Mouse (Mus musculus) embryo, embryonic 11.5 days (tissue): ENCODE data around the gene Ube2o.

Source experiments
- DNase-seq: peaks from one replicate; pipeline ENCODE4 v3.0.0-alpha.2; 2012; ENCODE audit warnings: low read depth, low spot score

The Ube2o gene

DNA sequence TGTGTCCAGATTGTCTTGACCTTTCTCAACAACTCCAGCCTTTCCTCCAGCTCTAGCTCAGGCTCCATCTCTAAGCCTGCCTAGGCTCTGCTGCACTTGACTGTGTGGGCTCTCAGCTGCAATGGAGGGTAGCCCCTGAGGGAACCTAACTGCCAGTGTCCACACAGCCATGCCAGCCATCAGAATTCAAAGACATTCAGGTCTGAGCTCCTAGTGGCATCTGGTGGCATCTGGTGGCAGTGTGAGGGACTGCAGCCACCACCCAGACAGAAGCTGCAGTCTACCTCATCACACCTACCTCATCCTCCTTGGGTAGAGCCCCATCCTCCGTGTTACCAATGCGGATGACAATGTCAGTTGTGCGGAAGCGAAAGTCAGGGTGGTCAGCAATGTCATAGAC lies 38.1 kb downstream of the Ube2o start:
- DNase-seq = no peak

DNA sequence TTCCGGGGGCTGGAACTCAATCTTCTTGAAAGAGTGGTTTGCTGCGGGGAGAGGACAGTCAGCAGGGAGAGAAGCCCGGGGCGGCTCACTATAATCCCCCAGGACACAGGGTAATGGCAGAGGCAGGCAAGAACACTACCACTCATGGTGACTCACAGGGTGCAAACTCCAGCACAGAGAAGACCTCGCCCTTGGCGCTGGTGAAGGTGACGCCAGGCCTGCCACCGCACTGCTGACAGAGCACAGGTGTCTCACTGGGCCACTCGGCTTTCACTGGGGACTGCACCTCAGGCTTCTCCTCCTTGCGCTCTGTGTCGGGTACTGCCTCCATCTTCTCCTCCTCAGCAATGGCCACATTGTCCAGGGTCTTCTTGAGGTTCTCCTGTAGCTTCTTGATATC lies 40.1 kb downstream of the Ube2o start:
- no peak for DNase-seq

DNA sequence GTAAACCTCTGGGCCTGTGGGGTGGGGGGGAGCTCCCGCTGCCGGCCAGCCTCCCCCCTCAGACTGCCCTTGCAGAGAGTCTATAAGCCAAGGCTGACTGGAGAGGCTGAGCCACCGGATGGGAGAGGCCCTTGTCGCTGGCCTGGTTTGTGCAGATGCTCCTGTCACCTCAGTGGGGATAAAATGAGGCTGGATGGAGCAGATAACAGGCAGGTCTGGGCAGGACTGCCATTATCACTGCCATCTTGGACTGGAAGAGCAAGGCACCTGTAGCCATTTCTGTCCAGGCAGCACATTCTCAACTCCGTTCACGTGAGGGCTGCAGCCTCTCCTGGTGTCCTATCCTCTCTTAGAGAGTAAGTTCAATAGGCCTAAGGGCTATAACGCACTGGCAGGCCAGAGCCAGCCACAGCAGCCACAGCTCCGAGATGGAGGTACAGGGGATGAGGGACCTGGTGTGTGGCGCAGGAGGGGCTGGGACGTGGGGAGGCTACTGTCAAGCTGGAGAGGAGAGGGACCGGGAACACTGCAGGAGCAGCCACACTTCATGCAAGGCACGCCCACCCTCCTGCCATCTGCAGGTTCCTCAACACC lies 43.0 kb downstream of the Ube2o start:
- DNase-seq = no peak

DNA sequence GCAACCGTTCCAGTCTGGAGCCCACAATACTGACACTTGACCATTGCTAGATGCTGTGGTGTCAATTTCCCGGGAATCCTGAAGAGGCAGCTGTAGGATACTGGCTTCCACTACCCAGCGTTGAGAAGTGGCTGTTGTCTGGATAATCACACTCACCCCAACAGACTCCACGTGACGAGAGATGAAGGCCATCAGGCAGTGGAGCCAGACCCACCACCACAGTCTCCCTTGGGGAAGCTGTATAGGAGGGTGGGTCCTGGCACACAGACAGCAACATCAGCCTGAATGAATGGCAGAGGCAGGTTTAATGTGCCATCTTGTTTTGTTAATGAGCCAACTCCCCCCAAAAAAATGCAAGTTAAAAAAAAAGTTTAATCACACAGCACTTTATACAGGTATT lies 43.9 kb downstream of the Ube2o start:
- no peak for DNase-seq

DNA sequence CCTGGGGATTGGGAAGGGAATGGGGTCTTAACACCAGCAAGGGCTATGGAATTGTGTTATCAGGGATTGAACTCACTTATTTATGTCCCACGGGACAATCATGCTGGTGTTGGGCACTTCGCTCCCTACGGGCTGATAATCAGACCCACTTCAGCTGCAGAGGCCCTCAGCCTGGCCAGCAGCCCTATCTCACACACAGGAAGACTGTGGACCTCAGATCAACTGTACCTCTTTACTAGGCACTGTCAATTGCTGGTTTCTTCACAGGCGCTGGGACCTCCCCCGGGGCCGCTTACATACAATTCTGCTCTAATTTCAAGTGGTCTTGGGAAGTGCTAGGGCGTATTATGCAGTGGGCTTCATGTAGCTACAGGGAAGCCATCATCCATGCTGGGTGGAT lies 44.6 kb downstream of the Ube2o start:
- DNase-seq = no peak

DNA sequence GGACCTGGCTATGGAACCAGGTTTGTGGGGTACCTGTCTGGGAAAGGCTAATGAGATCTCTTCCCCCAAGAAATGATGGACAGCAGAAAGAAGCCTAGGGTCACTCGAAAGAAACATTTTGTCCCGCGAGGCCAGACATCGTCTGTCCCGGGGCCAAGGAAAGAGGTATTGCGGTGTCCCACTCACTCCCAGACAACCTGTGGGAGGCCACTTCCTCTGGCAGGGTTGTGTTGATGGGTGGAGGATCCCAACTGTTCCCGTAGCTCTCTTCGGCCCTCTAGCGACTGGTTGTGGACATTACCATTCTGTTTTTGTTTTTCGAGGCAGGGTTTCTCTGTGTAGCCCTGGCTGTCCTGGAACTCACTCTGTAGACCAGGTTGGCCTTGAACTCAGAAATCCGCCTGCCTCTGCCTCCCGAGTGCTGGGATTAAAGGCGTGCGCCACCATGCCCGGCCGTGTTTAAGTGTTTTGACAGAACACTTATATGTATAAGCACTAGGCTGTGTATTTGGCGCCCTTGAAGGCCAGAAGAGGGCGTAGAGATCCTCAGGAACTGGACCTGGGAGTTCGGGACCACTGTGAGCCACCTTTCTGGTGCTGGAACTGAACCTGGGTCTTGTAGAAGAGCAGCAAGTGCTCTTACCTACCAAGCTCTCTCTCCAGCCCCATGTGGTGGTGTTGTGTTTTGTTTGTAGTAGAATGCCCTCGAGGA lies 46.9 kb downstream of the Ube2o start:
- peak; percentile 68 for DNase-seq

DNA sequence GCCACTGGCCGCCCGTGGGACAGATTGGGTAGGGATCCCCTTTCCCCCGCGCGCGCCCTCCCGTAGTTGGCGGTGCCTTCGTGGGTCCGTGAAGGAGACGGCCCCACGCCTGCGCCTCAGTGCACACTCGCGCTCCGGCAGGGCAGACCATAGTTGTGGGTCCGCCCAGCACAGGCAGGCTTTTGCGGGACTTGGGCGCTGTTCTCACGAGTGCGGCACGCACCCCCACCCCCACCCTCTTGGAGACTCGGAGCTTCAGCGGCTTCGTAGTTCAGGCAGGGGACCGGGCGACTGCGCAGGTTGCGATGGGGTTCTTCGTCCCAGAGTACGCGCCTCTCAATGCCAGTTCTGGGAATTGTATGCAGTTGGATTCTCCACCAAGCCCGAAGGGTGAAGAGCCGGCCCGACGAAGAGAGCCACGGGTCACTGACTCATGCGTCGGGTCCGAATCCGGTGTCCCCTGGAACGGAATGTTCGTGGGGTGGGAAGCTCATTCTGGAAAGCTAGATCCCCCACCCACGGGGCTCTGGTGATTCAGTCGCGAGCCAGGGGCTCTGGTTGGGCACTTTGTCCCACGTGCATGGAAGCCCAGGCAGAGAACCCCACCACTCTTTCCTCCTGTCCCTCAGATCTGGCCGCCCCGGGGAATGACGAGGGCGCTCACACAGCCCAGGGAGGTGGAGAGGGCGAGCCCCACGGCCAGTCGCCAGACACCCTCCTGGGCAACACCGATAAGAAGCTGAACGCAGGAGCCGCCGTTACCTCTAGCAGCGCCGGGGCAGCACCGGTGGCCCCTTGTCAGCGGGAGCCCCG lies 47.7 kb downstream of the Ube2o start:
- DNase-seq = no peak

DNA sequence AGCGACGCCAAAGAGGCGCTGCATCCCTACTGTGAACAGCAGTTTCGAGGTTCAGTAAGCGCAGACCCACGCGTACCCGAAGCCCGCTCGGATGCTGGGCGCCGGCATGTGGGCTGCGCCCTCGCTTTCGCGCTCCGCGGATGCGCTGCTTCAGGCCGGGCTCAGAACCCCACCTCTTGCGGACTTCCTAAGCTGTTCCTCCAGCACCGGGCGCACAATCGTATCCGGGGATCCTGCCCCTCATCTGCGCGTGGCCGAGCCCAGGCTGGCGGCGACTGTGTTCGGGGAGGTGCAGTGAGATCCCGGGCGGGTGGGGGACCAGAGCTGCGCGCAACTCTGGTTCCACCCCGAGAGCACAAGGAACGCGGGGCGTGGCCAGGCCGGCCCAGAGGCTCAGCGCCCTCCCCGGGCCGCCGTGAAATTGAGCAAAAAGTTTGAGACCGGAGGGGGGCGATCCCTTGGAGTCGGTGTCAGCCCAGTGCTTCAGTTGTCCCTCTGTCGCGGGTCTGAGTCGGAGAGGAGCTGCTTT lies 48.4 kb downstream of the Ube2o start:
- DNase-seq = no peak

DNA sequence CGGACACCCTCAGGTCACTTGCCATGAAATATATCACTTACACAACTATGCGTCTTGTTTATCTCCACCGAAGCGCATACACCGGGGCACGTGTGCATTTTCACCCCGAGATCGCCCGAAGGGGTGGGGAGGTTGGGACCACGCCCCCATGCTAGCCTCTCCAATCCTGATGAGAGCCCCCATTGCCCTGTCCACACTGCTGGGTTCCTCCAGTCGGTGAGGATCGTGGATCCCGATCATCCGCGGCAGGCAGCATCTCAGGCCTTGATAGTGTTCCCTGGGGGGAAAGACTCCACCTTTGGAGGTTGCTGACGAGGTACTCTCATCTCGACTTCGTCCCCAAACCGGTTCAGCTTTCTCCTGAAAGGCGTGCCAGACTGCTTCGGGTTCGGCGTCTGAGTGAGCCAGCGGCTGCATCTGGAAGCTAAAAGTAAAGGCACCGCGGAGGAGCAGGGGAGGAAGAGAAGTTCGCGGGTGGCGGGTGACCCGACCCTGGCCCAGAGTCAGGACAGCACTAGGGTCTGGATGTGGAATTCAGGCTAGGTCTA lies 48.9 kb downstream of the Ube2o start:
- no peak for DNase-seq

DNA sequence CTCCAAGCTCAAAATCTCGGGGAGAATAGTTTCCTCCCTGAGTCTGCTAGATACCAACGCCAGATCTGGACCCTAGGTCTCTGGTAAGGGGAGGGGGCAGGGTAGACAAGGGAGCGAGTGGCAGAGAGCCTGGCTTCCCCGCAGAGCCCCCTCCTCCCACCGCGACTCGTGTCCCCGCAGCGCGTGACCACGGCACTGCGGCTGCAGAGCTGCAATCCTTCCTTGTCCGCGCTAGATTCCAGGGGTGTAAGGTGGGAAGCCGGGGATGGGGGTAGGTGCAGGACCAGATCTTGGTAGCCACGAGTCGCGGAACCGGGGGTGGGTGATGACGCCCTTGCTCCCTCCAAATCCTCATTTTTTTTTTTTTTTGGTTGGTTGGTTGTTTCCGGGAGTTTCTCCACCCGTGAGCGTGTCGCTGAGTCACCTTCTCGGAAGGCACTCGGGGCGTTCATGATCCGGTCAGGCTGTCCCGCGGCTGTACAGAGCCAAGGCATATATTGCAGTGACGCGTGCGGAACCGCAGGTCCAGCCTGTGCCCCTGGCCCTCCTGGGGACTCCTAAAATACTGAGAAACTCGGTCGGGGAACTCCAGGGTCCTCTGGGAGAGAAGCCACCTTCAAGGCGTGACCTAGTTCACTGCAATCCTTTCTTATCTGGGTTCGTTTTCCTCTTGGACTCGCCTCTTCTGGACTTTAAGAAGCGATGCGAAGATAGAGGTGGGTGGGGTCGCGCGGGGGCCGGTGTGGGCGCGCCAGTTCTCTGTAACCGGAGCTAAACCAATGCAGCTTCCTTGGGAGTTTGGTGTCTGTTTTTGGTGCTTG lies 49.7 kb downstream of the Ube2o start:
- DNase-seq = no peak

DNA sequence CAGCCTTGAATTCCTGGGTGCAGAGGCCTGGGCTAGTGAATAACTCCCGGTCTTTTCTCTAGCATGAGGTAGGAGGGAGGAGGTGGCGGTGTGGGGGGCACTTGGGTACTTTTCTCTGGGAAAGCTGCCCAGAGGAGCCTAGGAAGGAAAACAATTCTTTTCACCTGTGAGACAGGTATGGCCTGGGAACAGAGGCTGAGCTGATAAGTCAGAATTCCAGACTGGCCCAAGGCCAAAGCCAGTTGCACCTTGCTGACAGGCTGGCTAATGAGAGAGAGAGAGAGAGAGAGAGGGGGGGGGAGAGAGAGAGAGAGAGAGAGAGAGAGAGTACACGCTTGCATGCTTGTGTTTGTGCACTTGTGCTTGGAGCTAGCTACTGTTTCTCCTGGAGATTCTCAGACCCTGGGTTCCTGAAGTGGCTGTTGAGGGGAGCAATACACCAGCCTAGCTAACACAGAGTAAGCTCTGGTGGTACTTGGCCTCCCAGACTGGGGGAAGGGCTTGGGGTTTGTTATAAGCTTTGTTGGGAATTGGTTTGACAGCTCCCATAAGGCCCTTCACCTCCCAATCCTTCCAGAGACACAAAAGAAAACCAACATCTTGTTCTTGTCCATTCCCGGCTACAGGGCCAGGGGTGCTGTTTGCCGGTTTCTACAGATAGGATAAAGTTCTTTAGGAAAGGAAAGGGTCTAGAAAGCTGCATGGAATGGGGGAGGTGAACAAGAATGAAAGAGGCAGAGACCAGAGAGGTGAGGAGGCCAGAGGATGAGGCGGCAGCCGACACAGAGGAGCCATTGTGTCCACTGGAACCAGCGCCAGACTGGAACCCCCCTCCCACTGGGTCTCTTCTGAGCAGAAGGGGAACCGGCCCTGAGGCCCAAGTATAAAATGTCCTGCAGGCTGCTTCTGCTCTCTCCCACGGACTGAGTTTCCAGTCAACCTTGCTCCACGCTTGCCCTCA lies 50.8 kb downstream of the Ube2o start, which contains the start of gene Sphk1:
Gene Sphk1, plus strand, starts transcription at position 739 of the 961 bp plus-strand sequence.
- no peak for DNase-seq

DNA sequence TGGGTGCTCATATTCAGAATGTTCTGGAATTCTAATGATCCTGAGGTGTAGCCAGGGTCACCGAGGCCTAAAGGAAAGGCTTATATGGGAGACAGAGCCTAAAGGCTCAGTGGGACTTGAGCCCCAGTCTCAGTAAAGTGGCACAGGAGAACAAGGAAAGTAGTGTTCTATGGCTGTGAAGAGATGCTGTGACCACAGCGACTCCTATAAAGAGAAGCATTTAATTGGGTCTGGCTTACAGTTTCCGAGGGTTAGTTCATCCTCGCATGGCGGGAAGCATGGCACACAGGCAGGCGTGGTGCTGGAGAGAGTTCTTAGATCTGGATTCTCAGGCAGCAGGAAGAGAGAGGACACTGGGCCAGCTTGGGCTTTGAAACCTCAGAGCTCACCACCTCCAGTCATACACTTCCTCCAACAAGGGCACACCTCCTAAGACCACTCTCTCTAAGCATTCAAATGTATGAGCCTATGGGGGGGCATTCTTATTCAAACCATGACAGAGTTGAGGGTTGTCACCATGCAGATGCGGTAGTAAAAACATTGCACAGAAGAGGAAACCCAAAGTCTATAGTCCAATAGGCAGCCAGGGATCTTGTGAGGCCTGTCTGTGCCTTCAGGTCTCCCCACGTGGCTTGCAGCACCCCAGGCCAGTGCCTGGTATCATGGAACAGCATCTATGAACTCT lies 52.5 kb downstream of the Ube2o start:
- no peak for DNase-seq

DNA sequence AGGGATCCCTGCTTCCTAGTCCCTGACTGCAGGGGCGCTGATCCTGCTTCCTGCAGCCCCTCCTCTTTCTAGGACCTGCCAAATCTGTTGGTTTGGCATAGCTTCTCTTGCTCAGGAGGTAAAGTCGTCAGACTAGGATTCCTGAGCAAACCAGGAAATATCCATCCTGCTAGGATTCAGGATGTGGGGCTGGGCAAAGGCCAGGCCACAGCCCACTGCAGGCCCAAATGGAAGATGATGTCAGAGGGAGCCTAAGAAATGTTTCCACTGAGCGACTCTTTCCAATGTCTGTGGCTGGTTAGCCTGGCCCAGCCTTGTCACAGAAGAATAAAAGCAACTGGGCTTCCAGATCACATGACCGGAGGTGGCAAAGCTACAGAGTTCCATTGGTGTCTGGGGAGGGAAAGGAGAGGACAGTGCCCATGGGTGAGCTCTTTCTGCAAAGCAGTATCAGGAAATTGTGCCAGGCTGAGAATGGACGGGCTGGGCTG lies 57.5 kb downstream of the Ube2o start:
- no peak for DNase-seq

DNA sequence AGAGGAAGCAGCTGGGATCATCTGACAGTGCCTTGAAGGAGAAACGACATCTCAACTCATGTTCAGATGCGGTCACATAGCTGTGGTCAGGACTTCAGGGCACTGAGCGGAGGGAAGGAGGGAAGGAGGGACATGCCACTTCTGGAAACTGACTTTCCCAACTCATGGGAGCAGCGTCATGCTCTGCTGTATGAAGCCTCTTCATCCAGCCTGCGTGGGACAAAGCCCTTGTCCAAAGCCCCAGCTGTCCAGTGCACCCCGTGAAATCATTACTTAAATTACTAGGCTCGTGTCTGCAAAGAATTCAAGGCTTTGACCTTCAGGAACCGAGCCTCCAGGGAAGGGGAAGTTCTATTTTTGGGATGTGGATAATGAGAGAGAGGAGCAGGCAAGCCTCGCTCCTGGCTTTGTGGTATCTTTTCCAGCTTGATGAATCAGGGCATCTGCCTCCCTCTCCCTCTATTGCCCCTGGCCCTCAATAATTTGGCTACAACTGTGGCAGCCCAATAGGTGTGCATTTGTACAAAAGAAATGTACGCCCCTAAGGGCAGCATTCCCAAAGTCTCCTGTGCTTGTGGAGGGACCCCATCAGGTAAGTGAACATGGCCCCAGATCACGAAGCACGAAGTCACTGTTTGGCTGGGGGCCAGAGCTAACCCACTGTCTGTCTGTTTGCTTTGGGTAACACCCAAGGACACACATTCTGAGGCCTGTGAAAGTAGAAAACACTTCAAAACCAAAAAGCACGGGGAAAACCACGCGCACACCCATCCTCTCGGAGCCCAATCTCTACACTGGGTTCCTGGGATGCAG lies 58.2 kb downstream of the Ube2o start:
- no peak for DNase-seq

DNA sequence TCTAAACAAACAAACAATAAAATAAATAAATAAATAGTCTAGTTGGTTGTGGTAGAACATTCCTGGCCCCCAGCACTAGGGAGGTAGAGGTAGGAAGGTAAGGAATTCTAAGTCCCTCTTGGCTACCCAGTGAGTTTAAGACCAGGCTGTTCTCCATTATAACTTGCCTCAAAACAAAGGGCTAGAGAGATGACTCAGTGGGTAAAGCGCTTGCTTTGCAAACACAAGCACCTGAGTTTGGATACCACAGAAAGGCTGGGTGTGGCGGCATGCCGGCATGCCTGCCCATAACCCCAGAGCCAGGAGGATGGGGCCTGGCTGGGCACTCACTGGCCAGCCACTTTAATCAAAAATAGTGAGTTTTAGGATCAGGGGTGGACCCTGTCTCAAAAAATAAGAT lies 59.2 kb downstream of the Ube2o start:
- no peak for DNase-seq

DNA sequence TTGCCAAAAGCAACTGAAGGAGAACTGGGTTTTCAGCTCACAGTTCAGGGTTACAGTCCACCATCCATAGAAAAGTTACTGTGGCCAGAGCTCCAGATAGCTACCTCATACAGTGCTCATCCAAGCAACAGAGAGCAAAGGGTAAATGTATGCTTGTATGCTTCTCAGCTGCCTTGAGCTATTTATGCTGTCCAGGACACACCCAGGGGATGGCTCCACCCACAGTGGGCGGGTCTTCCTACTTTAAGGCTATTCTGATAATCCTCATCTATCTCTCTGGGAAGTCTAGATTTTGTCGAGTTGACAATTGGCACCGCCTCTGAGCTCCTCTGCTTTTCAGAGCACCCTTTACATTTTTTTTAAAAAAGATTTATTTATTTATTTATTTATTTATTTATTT lies 60.1 kb downstream of the Ube2o start:
- no peak for DNase-seq

DNA sequence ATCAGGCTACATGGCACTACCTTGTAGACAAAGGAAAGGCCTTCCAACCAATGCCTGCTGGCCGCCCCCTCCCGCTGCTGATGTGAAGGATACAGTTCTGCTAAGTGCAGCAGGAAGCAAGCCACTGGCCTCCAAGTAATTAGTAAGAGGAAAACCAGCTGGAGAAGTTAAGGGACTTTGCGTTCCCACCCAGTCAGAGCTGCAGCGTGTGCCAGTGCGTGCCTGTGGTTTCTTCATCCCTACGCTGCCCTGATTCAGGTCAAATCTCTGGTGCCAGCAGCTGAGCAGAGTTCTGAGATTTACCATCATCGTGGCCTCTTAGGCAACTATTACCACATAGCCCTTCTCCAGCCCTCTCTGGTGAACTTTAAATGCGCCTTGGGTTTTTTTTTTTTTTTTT lies 62.8 kb downstream of the Ube2o start:
- DNase-seq = no peak

DNA sequence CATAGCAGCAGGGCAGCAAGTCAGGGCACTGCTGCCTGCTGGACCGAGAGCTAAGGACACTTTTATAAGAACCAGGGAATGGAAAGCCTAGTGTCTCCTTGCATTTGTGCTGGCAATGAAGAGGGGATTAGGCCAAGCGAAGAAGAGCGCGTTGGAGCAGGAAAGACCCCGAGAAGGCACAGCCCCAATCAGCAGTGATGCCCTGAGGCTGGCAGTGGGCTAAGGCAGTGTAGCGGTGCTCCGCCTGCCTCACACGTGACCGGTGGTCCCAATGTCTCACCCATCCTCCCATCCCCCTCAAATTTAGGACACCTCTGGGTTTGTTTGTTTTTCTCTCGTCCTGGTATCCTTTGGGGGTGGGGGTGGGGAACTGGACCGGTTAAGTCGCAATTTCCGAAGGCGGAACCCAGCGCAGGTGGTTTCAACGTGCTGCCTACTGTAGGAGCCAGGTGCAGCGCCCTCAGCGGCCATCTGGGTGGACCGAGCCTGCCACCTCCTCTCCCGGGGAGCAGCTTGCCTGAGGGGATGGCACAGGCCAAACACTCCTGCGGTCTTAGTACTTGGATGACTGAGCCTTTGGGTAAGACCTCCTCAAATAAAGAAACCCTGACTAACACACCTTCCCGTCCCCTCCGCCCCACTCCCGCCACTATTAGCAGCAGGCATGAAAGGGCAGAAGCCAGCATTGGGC lies 65.8 kb downstream of the Ube2o start:
- no peak for DNase-seq
